Mouse (Mus musculus) CD4-positive naive resting alpha-beta T cell, adult 76 days (primary cell): ENCODE measurements around the gene Rusc1. TPM values are rescaled to one million over a fixed set of nuclear protein-coding genes. Genes with fewer than 3 reads are reported as not detected.

ENCODE experiments used
- total RNA-seq: library from RNA; stranded (reverse); gene quantifications from one replicate; pipeline ENCODE4 v1.2.4, GENCODE M21; 2023

Gene Rusc1
- total RNA-seq, result 69.6 TPM

GRCm38 (mm10) chr3:89093175-89093574 lies at the start of gene Rusc1:
Gene Rusc1 (minus strand): TSS chr3:89093311.

GRCm38 (mm10) chr3:89135958-89136357 lies 42.8 kb upstream of the Rusc1 start, which contains the start of gene Pklr:
Gene Pklr (plus strand): TSS chr3:89136142.

GRCm38 (mm10) chr3:89101812-89102494 lies 8.8 kb upstream of the Rusc1 start, which contains the start of gene Fdps:
Gene Fdps (minus strand): TSS chr3:89101959.

GRCm38 (mm10) chr3:89100811-89101210 lies 7.7 kb upstream of the Rusc1 start, which contains the start of gene Gm43738:
Gene Gm43738 (minus strand): TSS chr3:89101099.

Other genes starting within 250 kb of the Rusc1 start
- gene Msto1, start 179.3 kb downstream of the Rusc1 start, total RNA-seq, result 11.9 TPM
- gene Ash1l, start 142.7 kb downstream of the Rusc1 start, total RNA-seq, result 85.9 TPM
- 89.0 TPM for gene Dap3, start 142.1 kb downstream of the Rusc1 start, total RNA-seq
- gene Gm43738, start 7.8 kb upstream of the Rusc1 start, total RNA-seq, result not detected
- gene Fdps, start 8.6 kb upstream of the Rusc1 start, total RNA-seq, result 35.4 TPM
- 0.21 TPM for gene Pklr, start 42.8 kb upstream of the Rusc1 start, total RNA-seq
- gene Hcn3, start 66.9 kb upstream of the Rusc1 start, total RNA-seq, result 5.2 TPM
- 110 TPM for gene Clk2, start 71.5 kb upstream of the Rusc1 start, total RNA-seq
- 129 TPM for gene Scamp3, start 84.2 kb upstream of the Rusc1 start, total RNA-seq
- gene Fam189b, start 89.8 kb upstream of the Rusc1 start, total RNA-seq, result 104 TPM
- gene Gba, start 109.6 kb upstream of the Rusc1 start, total RNA-seq, result 60.6 TPM
- 6.9 TPM for gene Thbs3, start 121.9 kb upstream of the Rusc1 start, total RNA-seq
- gene Mtx1, start 133.8 kb upstream of the Rusc1 start, total RNA-seq, result 175 TPM
- 1.5 TPM for gene Muc1, start 135.7 kb upstream of the Rusc1 start, total RNA-seq
- 91.1 TPM for gene Krtcap2, start 152.7 kb upstream of the Rusc1 start, total RNA-seq
- 1.6 TPM for gene Trim46, start 153.0 kb upstream of the Rusc1 start, total RNA-seq
- gene Dpm3, start 166.0 kb upstream of the Rusc1 start, total RNA-seq, result 47.1 TPM
- gene Slc50a1, start 177.3 kb upstream of the Rusc1 start, total RNA-seq, result 90.8 TPM
- not detected for gene Efna1, start 187.8 kb upstream of the Rusc1 start, total RNA-seq
- not detected for gene Efna3, start 229.7 kb upstream of the Rusc1 start, total RNA-seq
- 0.70 TPM for gene Efna4, start 244.7 kb upstream of the Rusc1 start, total RNA-seq